Mouse (Mus musculus): ENCODE data around the gene Iqcn. TPM values are rescaled to one million over a fixed set of nuclear protein-coding genes. Genes with fewer than 3 reads are reported as not detected.
A peak's percentile ranks its signal among the peaks of the same experiment; 100 is the strongest.

Gene Iqcn
- total and polyA plus RNA-seq, 2 experiments from 2014 or later, result not detected

DNA sequence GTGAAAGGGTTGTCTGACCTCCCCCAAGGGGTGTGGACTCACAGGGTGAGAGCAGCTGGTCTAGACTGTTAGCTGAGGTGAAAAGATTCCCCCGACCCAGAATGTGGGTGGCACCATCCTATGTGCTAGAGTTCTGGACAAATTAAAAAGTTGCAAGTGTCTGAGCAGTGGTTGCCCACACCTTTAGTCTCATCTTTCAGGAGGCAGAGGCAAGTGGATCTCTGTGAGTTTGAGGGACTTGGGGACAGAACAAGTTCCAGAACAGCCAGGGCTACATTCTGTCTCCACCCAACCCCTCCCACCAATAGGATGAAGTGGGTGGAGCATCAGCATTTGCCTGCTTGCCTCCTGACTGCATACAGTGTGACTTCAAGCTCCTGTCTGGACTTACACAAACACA lies 58.9 kb downstream of the Iqcn start:
- WGBS, result 83% methylated on average over 1 of the region's 1 CpGs

DNA sequence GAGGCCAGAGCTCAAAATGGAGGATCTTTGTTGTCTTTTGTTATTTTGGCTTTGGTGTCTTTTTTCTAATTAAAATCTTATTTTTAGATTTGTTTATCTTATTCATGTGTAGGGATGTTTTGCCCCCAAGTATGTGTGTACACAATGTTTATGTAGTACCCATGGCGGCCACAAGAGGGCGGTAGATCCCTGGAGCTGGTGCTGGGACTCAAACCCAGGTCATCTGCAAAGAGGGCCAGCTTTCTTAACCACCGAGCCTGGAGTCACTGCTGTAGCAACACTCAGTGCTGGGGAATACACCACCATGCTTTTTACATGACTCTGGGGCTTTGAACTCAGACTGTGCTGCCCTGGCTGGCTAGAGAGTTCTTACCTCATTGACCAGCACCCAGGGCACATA lies 60.1 kb downstream of the Iqcn start:
- 6% methylated on average over 3 of the region's 3 CpGs for WGBS

More for the DNA sequence above, 58.9 kb downstream of the Iqcn start:
- Histone ChIP-seq H3K4me2 (ENCODE audit: low read depth, low read length) (no peak overlapping the region), H3K4me1 (ENCODE audit: control insufficient read depth, insufficient read depth) (peaks cover 25% of the 10 kb centered on the region), H3K36me3 (replicated peaks; ENCODE audit: control insufficient read depth, insufficient read depth, low read length) (peaks cover 16% of the 10 kb centered on the region), H3K27me3 (ENCODE audit: control insufficient read depth, insufficient read depth, low read length) (no peaks in the 10 kb centered on the region), H3K27ac (ENCODE audit: low read depth) (0 out of 2 replicates have a peak overlapping the region, but pooled peaks have one; percentile 13), H3K9ac (replicated peaks; ENCODE audit: low read depth, low read length) (no peak overlapping the region), H3K9me3 (replicated peaks; ENCODE audit: control insufficient read depth, low read length) (no peaks in the 10 kb centered on the region), H3K4me3 (ENCODE audit: low read depth, low read length) (no peak overlapping the region)
- no peak for TF ChIP-seq CTCF (IDR thresholded peaks at IDR 0.05; ENCODE audit: low read depth)
- no peak for TF ChIP-seq EP300 (IDR thresholded peaks at IDR 0.05; ENCODE audit: low read depth)
- DNase-seq (ENCODE audit: low spot score), result no peak
- ATAC-seq (ENCODE audit: insufficient read depth, low read depth), result no peak

GRCm38 (mm10) chr8:70764026-70764425 lies 60.8 kb downstream of the Iqcn start:
- H3K27me3 ChIP-seq (ENCODE audit: control insufficient read depth, insufficient read depth, low read length), result no peaks in the 10 kb centered on the region
- H3K9ac ChIP-seq (replicated peaks; ENCODE audit: low read depth, low read length), result no peak overlapping the region
- no peak overlapping the region for H3K4me2 ChIP-seq (ENCODE audit: low read depth, low read length)
- H3K4me3 ChIP-seq (ENCODE audit: low read depth, low read length), result no peak overlapping the region
- DNase-seq (ENCODE audit: low spot score) (no peak), ATAC-seq (ENCODE audit: insufficient read depth, low read depth) (no peak)
- peaks cover 14% of the 10 kb centered on the region for H3K36me3 ChIP-seq (replicated peaks; ENCODE audit: control insufficient read depth, insufficient read depth, low read length)
- 54% methylated on average over 8 of the region's 8 CpGs for WGBS
- H3K4me1 ChIP-seq (ENCODE audit: control insufficient read depth, insufficient read depth), result peaks cover 25% of the 10 kb centered on the region
- H3K27ac ChIP-seq (ENCODE audit: low read depth), result no peak overlapping the region
- no peaks in the 10 kb centered on the region for H3K9me3 ChIP-seq (replicated peaks; ENCODE audit: control insufficient read depth, low read length)
- TF ChIP-seq CTCF (IDR thresholded peaks at IDR 0.05; ENCODE audit: low read depth) (no peak), EP300 (IDR thresholded peaks at IDR 0.05; ENCODE audit: low read depth) (no peak)

More for the DNA sequence above, 60.1 kb downstream of the Iqcn start:
- Histone ChIP-seq H3K36me3 (replicated peaks; ENCODE audit: control insufficient read depth, insufficient read depth, low read length) (peaks cover 11% of the 10 kb centered on the region), H3K9me3 (replicated peaks; ENCODE audit: control insufficient read depth, low read length) (no peaks in the 10 kb centered on the region), H3K4me1 (ENCODE audit: control insufficient read depth, insufficient read depth) (peaks cover 25% of the 10 kb centered on the region), H3K4me2 (ENCODE audit: low read depth, low read length) (no peak overlapping the region), H3K27ac (ENCODE audit: low read depth) (no peak overlapping the region), H3K9ac (replicated peaks; ENCODE audit: low read depth, low read length) (no peak overlapping the region), H3K4me3 (ENCODE audit: low read depth, low read length) (no peak overlapping the region), H3K27me3 (ENCODE audit: control insufficient read depth, insufficient read depth, low read length) (no peaks in the 10 kb centered on the region)
- TF ChIP-seq CTCF (IDR thresholded peaks at IDR 0.05; ENCODE audit: low read depth), result peak; percentile 66
- no peak for TF ChIP-seq EP300 (IDR thresholded peaks at IDR 0.05; ENCODE audit: low read depth)
- ATAC-seq (ENCODE audit: insufficient read depth, low read depth) (no peak), DNase-seq (ENCODE audit: low spot score) (no peak)

GRCm38 (mm10) chr8:70764676-70765075 lies 61.4 kb downstream of the Iqcn start:
- H3K27ac ChIP-seq (ENCODE audit: low read depth), result no peak overlapping the region
- DNase-seq (ENCODE audit: low spot score), result no peak
- TF ChIP-seq CTCF (IDR thresholded peaks at IDR 0.05; ENCODE audit: low read depth), result no peak
- TF ChIP-seq EP300 (IDR thresholded peaks at IDR 0.05; ENCODE audit: low read depth), result no peak
- no peak overlapping the region for H3K4me3 ChIP-seq (ENCODE audit: low read depth, low read length)
- WGBS, result 91% methylated on average over 13 of the region's 13 CpGs
- H3K27me3 ChIP-seq (ENCODE audit: control insufficient read depth, insufficient read depth, low read length), result no peaks in the 10 kb centered on the region
- H3K9me3 ChIP-seq (replicated peaks; ENCODE audit: control insufficient read depth, low read length), result no peaks in the 10 kb centered on the region
- H3K36me3 ChIP-seq (replicated peaks; ENCODE audit: control insufficient read depth, insufficient read depth, low read length), result peaks cover 16% of the 10 kb centered on the region
- H3K9ac ChIP-seq (replicated peaks; ENCODE audit: low read depth, low read length), result no peak overlapping the region
- peaks cover 24% of the 10 kb centered on the region for H3K4me1 ChIP-seq (ENCODE audit: control insufficient read depth, insufficient read depth)
- ATAC-seq (ENCODE audit: insufficient read depth, low read depth), result no peak
- H3K4me2 ChIP-seq (ENCODE audit: low read depth, low read length), result no peak overlapping the region

DNA sequence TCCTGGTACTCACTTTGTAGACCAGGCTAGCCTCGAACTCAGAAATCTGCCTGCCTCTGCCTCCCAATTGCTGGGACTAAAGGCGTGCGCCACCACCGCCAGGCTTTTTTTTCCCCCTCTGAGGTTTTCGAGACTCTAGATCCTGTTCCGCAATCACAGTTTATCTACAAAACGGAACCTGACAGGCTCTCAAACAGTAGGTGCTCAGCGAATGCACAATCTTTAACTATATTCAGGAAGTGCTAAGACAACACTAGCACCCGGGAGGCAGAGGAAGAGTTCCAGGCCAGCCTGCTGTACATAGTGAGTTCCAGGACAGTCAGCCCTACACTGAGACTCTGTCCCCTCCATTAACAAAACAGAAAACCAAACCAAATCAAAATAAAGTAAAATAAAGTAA lies 62.1 kb downstream of the Iqcn start:
- no peak for ATAC-seq (ENCODE audit: insufficient read depth, low read depth)
- DNase-seq (ENCODE audit: low spot score), result no peak

More for the DNA sequence above, 62.1 kb downstream of the Iqcn start:
- peak overlapping the region; percentile 73 for H3K4me2 ChIP-seq (ENCODE audit: low read depth, low read length)
- peaks cover 18% of the 10 kb centered on the region for H3K36me3 ChIP-seq (replicated peaks; ENCODE audit: control insufficient read depth, insufficient read depth, low read length)
- H3K27me3 ChIP-seq (ENCODE audit: control insufficient read depth, insufficient read depth, low read length), result no peaks in the 10 kb centered on the region
- H3K9me3 ChIP-seq (replicated peaks; ENCODE audit: control insufficient read depth, low read length), result no peaks in the 10 kb centered on the region
- no peak overlapping the region for H3K9ac ChIP-seq (replicated peaks; ENCODE audit: low read depth, low read length)
- TF ChIP-seq EP300 (IDR thresholded peaks at IDR 0.05; ENCODE audit: low read depth) (no peak), CTCF (IDR thresholded peaks at IDR 0.05; ENCODE audit: low read depth) (no peak)
- peaks cover 18% of the 10 kb centered on the region for H3K4me1 ChIP-seq (ENCODE audit: control insufficient read depth, insufficient read depth)
- H3K27ac ChIP-seq (ENCODE audit: low read depth), result no peak overlapping the region
- 70% methylated on average over 9 of the region's 9 CpGs for WGBS
- peak overlapping the region; percentile 43 for H3K4me3 ChIP-seq (ENCODE audit: low read depth, low read length)
